ENCODE assay signal across 16 mouse cellular contexts in the genomic region with DNA sequence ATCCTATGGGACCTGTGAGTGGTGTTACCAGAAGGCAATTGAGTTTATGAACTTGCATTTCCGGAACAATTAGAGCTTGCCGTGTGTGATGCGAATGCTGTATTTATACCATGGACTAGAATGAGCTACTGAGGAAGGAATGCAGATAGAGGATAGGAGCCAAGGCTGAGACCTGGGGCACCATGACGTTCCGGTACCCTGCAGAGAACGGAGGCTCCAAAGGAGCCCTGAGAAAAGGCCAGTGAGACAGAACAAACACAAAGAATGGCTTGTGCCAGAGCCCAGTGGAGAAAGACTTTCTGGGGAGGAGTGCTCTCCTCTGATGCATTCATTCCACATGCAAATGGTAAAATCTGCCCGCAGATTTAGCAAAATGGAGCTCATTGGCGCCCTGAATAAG.
"Had no signal": no experiment of that assay in that cellular context is flagged by ENCODE, and none has a peak within 500 bp of the region (broad histone marks: within the 10 kb centered on the region; RNA-seq: fewer than 3 reads in every experiment).

No protein-coding gene starts in this region.

- H3K4me3 ChIP-seq: neural tube, embryonic 12.5 days; neural tube, embryonic 13.5 days; neural tube, embryonic 15.5 days; stomach, embryonic 15.5 days had no signal

- H3K9ac ChIP-seq: neural tube, embryonic 12.5 days; neural tube, embryonic 13.5 days; neural tube, embryonic 15.5 days; stomach, embryonic 15.5 days had no signal

- H3K27ac ChIP-seq: neural tube, embryonic 12.5 days; neural tube, embryonic 13.5 days; neural tube, embryonic 15.5 days; stomach, embryonic 15.5 days; stomach, postnatal 0 days had no signal

- H3K36me3 ChIP-seq: neural tube, embryonic 12.5 days; neural tube, embryonic 13.5 days; neural tube, embryonic 15.5 days; stomach, embryonic 15.5 days had no signal

- H3K27me3 ChIP-seq: neural tube, embryonic 12.5 days; neural tube, embryonic 13.5 days; neural tube, embryonic 15.5 days; stomach, embryonic 15.5 days had no signal

- H3K4me1 ChIP-seq: stomach, embryonic 15.5 days had no signal

- H3K9me3 ChIP-seq: neural tube, embryonic 12.5 days; neural tube, embryonic 13.5 days; neural tube, embryonic 15.5 days; stomach, embryonic 15.5 days had no signal

- H3K4me2 ChIP-seq: neural tube, embryonic 12.5 days; neural tube, embryonic 13.5 days; neural tube, embryonic 15.5 days; stomach, embryonic 15.5 days had no signal

- DNase-seq: retina, postnatal 1 day; right cerebral cortex, adult 18-20 months; right cerebral cortex, postnatal 14 days; right cerebral cortex, postnatal 25 days; right cerebral cortex, postnatal 4 days; spleen, adult 18-20 months; thymus, adult 18-20 months; thymus, adult 2 months; thymus, postnatal 25 days; thymus, postnatal 36 days; thymus, postnatal 4 days had no signal
